Mouse (Mus musculus) retina, embryonic 14.5 days (tissue): ENCODE results near the gene Asprv1.

ENCODE experiments used
- DNase-seq: peaks from one replicate; pipeline ENCODE4 v3.0.0-alpha.2; 2015; ENCODE audit warnings: low spot score

Gene Asprv1

GRCm38 (mm10) chr6:86615301-86615700 lies 12.7 kb upstream of the Asprv1 start:
- DNase-seq, result no peak

DNA sequence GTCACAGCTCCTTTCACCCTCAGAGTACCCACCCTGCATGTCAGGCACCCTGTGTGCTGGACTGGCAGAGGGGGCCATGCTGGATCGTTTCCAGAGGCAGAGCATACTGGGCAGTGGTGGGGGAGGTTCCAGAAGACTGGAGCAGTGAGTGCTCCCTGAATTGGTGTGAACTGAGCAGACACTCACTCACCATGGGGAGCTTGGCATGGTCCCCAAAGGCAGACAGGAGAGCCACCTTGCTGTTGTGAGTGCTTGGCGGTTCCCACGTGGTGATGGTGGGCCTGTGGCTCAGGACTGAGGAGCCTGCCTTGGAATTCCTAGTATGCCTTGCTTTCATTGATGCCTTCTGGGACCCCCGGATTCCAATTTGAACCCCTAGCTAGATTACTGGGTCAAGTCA lies 4.8 kb upstream of the Asprv1 start:
- DNase-seq, result no peak

DNA sequence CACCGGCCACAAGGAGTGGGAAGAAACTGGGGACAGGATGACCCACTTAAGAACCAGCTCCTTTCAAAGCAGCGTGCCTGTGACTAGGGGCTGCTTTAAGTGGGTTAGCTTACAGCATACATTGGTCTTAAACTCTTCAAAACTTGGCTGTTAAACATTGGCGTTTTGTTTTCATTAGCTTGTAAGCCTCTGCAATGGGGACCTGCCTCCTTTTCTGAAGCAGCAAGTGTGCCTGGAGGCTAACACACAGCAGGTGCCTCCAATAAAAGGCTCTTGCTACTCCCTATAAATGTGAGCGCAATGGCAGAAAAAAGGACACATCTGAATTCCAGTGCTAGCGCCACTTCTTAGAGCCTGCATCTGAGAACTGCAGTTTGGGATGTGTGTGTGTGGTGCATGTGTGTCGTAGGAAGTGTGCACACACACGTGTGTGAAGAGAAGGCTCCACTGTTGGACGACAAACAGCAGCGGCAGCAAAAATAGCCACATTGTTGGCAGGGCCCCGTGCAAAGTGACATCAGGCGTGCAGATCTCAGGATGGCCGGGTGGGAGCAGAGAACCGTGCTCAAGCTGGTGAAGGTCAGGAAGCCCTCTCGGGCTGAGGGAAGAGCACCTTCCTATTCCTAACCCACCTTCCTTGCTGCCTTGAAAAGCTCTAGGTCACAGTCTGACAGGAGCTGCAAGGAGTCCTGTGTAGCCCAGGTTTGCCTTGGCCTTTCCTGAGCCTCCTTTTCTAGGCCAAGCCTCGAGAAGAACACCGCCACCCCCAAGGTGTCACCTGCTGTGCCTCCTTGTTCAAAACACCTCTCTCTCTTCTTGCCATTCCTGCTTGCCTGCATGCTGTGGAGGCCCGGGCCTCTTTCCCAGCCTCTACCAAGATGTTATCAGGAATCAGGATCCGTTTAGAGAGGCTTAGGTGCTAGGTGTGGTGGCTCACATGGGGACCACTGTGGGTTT lies 3.6 kb upstream of the Asprv1 start:
- no peak for DNase-seq

DNA sequence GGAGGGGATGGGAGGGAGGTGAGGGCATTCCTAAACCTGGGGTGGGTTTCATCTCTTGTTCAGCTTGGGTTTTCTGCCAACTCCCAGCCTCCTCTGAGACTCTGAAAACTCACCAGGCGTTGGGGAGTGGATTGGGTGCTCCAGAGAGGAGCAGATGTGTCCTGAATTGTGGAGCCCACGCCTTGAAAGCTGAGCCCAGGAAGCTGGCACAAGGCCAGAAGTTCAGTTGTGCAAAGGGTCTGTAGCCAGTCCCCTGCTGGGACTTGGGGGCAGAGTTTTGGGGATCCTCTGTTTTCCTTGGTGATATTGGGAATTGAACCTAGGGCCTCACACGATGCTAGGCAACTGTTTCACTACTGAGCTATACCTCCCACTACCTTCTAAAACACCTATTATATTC lies 2.2 kb downstream of the Asprv1 start:
- DNase-seq, result no peak

GRCm38 (mm10) chr6:86636495-86636894 lies 8.5 kb downstream of the Asprv1 start:
- DNase-seq, result no peak

DNA sequence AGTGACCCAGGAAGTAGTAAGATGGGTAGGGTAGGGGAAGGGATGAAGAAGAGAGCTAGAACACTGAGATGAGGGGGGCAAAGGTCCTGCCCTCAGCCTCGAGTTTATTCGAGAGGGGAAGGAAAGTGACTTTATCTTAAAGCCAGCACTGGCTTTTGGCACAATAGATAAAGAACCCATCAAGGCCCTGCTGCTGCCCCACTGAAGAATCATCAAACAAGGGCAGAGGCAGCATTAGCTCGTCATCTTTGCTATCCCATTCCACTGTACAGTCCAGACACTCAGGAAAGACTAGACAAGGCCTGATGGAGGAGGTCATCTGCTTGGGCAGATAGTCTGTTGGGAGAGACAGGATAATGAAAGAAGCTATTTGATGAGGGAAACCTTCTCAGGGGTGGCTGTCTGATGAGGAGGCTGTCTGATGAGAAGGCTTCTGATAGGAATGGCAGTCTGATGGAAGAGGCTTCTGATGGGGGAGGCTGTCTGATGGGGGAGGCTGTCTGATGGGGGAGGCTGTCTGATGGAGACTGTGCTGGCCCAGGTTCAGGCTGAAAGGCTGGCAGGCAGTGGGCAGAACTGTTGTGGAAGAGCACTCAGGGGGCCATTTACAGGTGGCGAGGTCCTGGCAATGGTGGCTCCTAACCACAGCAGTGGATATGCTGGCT lies 9.3 kb downstream of the Asprv1 start:
- DNase-seq, result no peak

DNA sequence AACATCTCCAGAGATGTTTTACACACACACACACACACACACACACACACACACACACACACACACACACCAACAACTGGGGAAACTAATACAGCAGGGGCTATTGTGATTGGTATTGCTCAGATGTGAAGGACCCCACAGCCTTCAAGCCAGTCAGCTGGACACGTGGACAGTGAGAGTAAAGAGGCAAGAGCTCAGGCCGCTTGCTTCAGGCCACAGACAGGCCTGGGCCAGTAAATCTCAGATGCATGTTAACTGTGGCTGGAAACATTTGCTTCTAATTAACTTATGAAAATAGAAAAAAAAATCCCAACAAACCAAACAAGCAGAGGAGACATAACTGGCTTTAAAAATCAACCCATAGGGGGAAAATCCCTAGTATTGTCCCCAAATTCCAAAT lies 9.9 kb downstream of the Asprv1 start:
- no peak for DNase-seq

- no peak for DNase-seq
Observed at GRCm38 (mm10) chr6:86638434-86638833, 10.5 kb downstream of the Asprv1 start.

DNA sequence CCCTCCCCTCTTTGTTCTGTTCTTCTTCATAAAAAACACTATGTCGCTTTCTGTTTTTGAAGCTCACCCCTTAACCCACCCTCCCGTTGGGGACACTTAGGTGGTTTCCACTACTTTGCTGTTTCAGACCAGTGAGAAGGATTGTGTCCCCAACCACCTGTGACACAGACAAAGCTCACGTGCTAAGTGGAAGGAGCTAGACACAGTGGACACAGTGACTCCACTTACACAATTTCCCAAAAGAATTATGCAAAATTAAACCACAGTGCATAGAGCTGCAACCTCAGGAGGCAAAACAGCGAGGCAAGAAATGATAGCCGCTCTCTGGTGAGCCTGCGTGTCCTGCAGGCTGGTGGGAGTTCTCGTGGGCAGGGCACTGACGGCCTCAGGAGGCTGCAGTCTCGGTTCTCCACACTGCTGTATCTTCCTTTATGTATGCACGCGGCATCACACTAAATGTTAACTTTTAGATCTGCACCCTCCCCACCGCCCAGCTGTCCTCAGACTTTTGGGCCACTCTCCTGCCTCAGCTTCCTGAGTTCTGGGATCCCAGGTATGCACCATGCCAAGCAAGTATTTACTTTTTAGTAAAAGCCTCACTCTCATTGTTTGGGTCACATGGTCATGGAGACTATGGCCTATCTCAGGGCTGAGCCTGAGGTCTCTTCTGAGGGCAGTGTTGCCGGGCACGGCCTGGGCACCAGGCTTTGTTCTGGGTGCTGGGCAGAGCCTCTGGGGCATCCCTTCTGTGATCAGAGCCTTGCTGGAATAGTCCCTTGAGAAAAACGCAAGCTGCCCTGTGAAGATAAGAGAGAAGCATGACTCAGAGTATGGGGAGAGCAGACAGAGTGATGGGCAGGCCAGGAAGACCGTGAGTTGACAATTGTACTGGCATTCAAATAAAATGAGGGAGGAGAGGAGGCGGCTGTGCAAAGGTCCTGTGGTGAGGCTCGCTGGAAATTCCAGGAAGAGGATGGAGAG lies 11.5 kb downstream of the Asprv1 start:
- no peak for DNase-seq

DNA sequence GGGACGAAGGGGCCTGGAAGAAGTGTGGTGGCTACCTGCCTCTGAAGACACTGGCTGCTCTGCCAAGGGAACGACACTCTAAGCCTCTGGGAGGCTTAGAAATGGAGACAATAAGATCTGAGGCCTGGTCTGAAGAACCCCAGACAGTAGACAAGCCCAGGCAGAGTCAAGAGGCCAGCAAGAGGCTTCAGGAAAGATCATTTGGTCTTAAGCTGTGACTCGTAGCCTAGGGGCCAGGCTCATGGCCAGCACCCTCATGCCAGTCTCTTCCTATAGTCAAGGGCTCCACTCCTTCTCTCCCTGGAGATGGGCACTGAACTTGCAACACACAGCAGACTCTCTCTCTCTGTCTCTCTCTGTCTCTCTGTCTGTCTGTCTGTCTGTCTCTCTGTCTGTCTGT lies 12.2 kb downstream of the Asprv1 start:
- DNase-seq, result no peak

DNA sequence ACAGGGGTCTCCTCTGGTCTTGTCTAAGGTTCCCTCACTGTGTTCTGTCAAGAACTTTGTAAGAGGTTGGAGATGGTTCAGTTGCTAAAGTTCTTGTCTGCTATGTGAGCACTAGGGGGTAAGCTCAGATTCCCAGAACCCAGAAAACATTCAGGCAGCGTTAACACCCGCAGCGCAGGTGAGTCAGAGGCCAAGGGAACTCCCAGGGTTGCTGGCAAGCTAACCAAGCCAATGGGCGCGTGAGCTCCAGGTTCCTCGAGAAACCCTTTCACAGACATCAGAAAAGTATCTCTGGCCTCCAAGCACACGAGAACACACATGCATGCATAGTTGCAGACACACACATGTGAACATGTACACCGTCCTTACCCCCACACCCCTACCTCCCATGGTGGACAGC lies 12.8 kb downstream of the Asprv1 start:
- DNase-seq, result no peak

DNA sequence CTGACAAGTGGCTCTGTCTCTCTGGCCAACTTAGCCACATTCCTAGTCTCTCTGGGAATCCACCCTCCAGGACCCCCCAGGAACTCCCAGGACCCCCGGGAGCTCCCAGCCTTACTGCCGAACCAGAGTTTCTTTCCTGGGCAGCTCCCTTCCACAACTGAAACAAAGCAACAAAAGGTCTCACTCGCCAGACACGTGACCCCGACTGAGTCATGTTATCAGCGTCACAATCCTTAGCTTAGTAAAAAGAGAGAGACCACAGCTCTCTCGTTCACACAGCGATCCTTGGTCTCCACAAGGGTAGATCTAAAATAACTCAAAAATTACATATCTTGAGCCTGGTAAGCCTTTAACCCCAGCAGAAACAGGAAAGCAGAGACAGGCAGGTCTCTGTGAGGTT lies 13.8 kb downstream of the Asprv1 start:
- no peak for DNase-seq

DNA sequence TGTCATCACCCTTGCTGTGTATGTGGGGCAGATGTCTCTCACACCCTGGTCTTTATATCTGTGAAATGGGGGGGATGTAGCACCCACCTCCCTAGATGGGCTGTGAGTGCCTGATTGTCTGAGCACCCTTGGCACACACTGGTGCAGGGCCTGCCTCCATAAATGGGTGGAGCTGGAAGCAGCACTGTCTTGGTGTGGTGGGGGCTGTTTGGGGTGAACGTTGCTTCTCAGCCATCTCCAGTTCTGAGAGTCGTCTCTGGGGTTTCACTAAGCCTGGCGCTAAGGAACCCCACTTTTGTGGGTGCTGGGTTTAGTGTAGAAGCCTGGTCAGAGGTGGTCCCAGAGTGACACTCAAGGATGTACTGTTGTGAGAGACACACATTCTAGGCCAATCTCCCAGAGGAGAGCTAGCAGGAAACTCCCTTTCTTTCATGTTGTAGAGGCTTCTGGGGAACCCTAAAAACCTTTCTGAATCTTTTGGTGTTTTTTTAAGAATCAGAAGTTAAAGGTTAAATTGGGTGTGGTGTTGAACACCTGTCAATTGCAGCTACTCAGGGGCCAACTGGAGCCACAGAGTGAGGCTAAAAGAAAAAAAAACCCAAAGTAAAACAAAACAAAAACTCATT lies 16.9 kb downstream of the Asprv1 start:
- DNase-seq, result no peak

- no peak for DNase-seq
Observed at GRCm38 (mm10) chr6:86645551-86645950, 17.6 kb downstream of the Asprv1 start.

GRCm38 (mm10) chr6:86646143-86646542 lies 18.2 kb downstream of the Asprv1 start:
- no peak for DNase-seq

GRCm38 (mm10) chr6:86653026-86653425 lies 25.1 kb downstream of the Asprv1 start:
- no peak for DNase-seq

DNA sequence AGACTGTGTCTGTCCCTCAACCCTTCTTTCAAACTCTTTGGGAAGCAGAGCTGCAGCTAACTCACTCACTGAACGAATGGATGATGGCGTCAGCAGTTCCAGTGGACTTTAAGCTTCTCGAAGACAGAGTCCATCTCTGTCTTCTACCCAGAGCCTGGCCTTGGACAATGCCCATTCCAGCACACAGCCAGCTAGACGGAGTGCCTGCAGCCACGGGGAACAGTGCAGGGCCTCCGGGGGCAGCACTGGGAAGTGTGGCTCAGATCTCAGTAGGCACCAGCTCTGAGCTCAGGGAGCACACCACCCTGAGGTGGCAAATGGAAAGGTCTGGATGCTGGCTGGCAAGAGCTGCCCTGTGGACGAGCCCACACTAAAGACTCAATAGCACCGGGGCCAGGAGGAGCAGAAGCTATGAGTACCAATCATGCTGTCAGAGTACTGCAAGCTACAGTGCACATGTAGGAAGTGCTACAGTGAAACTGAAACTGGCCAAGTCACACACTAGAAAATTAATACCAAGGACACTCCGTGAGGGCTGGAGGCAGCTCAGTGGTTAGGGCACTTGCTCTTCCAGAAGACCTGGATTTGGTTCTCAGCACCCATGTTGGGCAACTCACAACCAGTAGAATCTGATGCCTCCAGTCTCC lies 26.4 kb downstream of the Asprv1 start:
- no peak for DNase-seq

GRCm38 (mm10) chr6:86658501-86658900 lies 30.5 kb downstream of the Asprv1 start:
- no peak for DNase-seq

DNA sequence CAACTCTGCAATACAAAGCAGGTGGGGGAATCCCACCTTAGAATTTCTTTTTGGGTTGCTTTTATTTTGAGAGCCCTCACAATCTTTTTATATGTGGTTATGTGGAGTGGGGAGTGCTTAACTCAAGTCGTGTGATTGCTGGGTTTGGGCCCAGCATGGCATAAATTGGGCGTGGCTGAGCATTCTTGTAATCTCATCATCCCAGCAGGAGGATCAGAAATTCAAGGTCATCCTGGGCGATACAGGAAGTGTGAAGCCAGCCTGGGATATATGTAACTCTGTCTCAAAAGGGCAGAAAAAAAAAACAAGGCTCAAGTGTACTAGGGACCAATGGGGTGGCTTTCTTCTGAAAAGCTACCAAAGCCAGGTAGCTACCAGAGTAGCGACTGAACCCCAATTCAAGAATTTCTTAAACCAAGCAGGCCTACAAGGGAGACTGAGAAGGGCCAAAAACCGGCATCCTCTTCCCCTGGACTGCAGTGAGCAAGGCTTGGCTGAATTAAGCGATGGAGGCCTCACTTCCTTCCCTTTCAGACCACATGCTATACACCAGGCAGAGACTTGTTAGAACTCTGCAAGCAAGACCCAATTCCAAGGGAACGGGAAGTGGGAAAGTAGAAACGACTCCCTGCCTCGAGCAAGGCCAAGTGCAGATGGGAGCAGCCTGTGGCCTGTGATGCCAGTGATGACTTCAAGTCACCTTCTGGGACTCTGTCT lies 32.4 kb downstream of the Asprv1 start:
- DNase-seq, result no peak

GRCm38 (mm10) chr6:86665076-86665475 lies 37.1 kb downstream of the Asprv1 start:
- no peak for DNase-seq
